Mouse (Mus musculus) liver, embryonic 14.5 days (tissue): ENCODE data around the gene AY358078.

Experiments used
- CTCF ChIP-seq: IDR thresholded peaks from 2 replicates; pipeline ENCODE4 v1.5.1; 2016; ENCODE audit warnings: antibody characterized with exemption, low read depth, control low read depth
- EP300 ChIP-seq: IDR thresholded peaks from 2 replicates; pipeline ENCODE4 v1.6.1; 2016; ENCODE audit warnings: antibody characterized with exemption, low read depth

GRCm38 (mm10) chr14:51829188-51829587 lies 29.3 kb downstream of the AY358078 start:
- TF ChIP-seq EP300 (no peak), CTCF (no peak)
